Mouse (Mus musculus) adrenal gland, adult 18-20 months (tissue): ENCODE results near the gene Shc1. TPM values are rescaled to one million over a fixed set of nuclear protein-coding genes. Genes with fewer than 3 reads are reported as not detected.
A peak's percentile ranks its signal among the peaks of the same experiment; 100 is the strongest.

Source experiments
- DNase-seq, 2 experiments: peaks; one replicate each; pipeline ENCODE4 v3.0.0; 2021 to 2022; ENCODE audit warnings: low spot score in 2 of 2
- long read RNA-seq, 2 experiments: library from polyadenylated mRNA; stranded (forward); transcript quantifications; one replicate each; pipeline ENCODE4 v2.0.0; 2021
- total RNA-seq, 2 experiments: library from RNA; stranded (reverse); gene quantifications; 1 replicate in 1 of 2; 2 replicates in 1 of 2; pipeline ENCODE4 v1.2.3; 2021

Shc1 gene
- total RNA-seq = 10 to 100 TPM; 75.5 to 87.1 TPM
- long read RNA-seq, experiment 1, transcript Shc1-202 (12 exons, 2,617 nt) = minor isoform, 14 of 70 reads
- long read RNA-seq, experiment 1, transcript Shc1-201 (13 exons, 3,250 nt) = major isoform, 39 of 70 reads
- long read RNA-seq, experiment 1, partial matches to known transcripts = 7 of 70 reads
- long read RNA-seq, experiment 1, other reads (novel, unspliced or antisense) = 10 of 70 reads
- long read RNA-seq, experiment 2, transcript Shc1-201 (13 exons, 3,250 nt) = major isoform, 33 of 74 reads
- long read RNA-seq, experiment 2, transcript Shc1-202 (12 exons, 2,617 nt) = minor isoform, 11 of 74 reads
- long read RNA-seq, experiment 2, partial matches to known transcripts = 18 of 74 reads
- long read RNA-seq, experiment 2, other reads (novel, unspliced or antisense) = 12 of 74 reads

DNA sequence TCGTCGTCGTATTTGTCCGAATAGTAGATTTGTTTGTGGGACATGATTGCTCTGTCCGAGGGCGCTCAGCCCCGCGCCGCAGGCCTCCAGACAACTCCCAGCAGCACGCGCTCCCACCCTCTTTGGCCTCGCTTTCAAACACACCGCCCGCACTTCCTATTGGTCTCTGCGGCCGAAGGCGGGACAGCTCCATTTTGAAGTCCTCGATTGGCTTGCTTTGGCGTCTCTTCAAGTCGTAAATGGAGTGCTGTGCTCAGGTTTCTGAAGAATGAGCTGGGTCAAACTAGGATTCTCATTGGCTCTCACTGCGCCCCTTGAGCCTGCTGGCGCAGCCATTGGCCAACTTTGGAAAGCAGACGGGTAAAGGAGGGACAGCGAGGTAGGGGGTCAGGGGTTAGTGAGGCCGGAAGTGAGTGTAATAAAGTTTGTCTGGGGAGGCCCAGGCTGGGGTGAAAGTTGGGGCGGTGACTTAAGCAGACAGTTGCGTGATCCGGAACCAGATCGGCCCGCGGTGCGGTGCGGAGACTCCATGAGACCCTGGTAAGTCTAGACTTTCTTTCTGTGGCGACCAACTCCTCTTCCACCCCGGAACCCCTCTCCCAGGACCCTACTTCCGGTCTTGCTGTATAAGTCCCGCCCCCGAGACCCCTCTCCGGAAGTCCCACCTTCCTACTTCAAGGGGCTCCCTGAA lies at the start of gene Shc1, which contains the start of gene Cks1b:
Gene Shc1 (plus strand): TSS at position 274 of the 691 bp plus-strand sequence.
Gene Cks1b (minus strand): TSS at position 214 of the 691 bp plus-strand sequence.
- DNase-seq = peak; percentile 80

DNA sequence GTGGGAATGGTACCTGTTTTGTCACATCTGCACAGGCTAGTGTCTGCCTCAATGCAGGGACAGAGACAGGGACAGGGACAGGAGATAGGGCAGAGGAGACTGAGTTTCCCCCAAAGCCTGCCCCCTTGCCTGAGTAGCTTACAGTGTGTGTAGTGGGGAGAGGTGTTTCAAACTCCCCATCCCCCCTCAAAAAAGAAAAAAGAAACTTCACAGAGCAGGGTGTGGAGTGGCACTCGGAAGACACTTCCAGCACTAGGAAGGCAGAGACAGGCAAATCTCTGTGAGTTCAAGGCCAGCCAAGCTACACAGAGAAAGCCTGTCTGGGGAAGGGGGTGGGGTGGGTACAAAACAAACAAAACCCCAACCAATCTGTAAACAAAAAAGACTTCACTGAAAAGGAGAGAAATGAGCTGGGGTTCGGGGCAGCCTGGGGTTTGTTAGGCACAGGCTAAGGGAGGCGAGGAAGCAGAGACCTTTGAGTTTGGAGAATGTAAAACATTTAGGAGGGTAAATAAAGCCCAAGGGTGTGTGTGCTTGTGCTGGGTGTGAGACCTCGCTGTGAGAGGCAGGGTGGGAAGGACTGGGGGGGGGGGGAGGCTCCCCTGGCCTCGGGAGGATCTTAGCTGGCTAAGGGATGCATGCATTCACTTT lies 44.5 kb upstream of the Shc1 start:
- DNase-seq = no peak

DNA sequence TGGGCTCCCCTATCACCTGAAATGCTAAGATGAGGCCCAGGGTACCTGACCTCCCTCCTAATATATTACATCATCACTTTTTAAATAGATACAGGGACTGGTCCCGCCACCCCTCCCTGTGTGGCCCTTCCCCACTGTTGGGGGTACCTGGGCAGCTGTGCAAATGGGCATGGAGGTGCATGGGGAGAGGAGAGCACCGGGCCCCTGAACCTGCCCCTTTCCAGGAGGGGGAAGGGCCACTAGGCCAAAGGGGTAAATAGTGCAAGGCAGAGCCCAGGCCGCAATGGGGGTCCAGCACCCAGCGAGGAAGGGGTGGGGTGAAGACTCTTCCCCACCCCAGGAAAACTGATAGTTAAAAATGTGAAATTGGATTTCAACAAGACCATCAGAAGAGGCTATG lies 40.4 kb upstream of the Shc1 start:
- DNase-seq = no peak

DNA sequence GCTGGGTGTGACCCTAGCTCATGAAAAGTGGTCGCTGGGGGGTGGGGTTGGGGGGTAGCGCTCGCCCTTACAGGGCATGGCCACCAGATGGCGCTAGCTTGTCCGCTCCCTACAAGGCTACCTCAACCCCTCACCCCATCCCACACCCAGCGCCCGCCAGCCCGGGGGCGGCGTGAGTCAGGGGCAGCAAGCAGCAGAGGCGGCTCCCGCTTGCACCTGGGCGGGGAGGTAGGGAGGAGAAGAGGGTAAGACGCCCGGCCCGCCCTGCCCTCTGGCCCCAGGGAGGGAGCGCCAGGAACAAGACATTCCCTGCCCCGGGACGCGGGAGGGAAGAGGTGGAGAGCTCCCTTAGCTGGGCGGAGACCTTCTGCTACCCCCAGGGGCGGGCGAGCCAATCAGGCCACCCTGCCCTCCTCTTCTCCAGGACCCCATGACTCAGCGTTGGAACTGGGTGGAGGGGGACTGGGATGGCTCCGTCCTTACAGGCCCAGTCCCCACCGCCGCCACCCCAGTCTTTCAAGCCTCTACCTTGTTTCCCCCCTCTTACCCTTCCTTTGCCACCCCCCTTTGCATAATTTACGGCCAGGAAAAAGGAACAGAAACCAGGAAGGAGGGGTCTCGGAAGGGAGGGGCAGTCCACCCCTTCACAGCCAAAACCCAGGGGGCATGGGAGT lies 39.7 kb upstream of the Shc1 start:
- peak; percentile 74 to 82 for DNase-seq

DNA sequence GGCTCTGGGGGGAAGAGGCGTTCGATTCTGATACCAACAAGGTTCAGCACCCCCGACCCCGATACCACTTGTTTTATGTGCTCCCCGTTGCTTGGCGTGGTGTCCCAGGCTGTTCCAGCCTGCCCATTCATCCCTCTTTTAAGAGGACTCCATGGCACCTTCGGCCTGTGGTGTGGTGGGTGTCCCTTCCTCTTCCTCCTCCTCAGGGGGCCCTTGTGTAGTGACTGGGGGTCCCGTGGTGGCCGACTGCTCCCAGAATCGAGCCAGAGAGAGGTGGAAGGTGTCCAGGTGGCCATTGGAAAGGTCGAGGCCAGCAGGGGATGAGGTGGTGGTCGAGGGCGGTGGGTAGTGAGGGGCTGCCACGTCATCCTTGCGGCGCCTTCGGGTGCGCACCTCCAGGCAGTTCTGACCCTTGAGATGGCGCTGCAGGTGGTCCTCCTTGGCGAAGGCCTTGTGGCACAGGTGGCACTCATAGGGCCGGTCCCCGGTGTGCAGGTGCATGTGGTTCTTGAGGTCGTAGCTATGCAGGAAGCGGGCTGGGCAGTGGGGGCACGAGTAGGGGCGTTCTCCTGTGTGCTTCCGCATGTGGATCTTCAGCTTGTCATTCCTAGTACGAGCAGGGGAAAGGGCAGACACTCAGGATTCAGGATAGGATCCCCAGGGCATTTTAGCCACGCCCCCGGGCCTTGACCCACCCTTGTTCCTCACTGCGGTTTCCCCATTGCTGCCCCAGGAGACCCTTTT lies 38.7 kb upstream of the Shc1 start:
- peak in 1 of 2 experiments; percentile 33 for DNase-seq

DNA sequence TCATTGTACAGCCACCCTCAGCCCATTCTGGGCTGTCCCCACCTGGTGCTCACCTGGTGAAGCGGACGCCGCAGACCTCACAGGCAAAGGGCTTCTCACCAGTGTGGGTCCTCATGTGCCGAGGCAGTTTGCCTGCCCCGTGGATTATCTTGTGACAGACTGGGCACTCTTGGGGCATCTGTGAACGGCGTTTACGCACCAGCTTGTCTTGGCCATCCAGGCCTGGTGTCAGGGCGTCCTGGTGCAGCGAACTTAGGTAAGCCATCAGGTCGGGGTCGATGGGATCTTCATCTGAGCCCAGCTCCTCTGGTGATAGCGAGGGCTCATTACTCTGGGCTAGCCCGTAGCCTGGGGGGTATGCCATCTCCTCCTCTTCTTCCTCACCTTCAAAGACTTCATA lies 38.0 kb upstream of the Shc1 start:
- no peak for DNase-seq

DNA sequence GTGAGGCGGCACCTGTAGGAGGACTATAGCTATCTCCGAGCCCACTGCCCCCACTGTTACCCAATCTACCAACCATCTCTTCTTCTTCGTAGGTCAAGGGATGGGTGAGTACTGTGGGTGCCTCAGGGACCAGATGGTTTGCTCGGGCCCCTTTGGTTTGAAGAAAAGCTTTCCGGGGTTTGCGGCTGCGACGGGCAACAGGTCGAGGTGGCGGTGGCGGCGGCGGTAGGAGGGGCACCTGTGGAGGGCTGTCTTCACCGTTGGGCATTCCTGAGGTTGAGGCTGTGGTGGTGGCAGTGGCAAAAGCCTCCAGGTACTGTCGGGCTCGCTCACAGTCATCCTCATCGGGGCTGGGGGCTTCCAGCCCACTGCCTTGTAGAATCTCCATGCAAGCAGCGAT lies 37.5 kb upstream of the Shc1 start:
- no peak for DNase-seq

DNA sequence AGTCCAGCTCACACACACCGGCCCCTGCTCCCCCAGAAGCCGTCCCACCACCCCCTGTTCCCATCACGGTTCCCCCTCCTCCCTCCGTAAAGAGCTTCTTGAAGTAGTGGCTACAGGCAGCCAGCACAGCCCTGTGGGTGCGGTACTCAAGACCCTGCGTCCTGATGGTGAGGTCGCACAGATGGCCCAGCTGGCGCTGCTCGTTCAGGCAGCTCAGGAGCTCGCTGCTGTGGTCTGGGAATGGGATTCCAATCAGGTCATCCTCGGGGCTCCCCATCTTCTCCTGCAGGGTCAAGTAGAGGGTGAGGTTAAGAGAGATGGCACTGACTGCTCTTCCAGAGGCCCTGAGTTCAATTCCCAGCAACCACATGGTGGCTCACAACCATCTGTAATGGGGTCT lies 37.0 kb upstream of the Shc1 start:
- DNase-seq = no peak

DNA sequence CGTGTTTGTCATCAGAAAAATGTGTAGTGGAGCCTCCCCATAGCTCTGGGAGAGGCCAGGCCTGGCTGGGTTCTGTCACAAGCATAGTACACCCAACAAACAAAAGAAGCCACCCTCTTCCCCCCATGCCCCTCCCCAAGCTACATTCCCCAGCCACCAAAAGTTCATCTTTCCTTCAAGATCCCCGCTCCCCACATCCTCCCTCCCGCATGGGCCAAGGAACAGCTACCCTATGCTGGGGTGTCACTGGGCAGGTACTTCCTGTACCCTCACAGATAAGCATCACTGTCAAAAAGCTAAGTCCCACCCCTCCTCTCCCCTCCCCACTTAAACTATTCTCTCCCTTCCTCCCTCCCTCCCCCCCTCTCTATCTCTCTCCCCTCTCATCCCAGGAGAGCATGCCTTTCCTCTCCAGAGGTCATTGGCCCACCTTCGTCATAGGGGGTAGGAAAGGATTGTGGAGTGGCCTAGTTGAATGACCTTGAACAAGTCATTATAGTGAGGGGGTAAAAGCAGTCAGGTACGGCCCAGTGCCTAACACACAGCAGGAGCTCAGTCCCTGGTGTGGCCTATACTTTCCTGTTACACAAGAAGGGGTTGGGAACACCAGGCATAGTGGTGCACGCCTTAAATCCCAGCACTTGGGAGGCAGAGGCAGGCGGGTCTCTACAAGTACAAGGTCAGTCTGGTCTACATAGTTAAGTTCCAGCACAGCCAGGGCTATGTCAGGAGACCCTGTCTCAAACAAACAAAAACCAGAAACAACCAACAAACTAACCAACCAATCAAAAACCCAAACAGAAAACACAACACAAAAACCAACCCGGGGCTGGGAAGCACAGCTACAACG lies 36.0 kb upstream of the Shc1 start:
- no peak for DNase-seq

DNA sequence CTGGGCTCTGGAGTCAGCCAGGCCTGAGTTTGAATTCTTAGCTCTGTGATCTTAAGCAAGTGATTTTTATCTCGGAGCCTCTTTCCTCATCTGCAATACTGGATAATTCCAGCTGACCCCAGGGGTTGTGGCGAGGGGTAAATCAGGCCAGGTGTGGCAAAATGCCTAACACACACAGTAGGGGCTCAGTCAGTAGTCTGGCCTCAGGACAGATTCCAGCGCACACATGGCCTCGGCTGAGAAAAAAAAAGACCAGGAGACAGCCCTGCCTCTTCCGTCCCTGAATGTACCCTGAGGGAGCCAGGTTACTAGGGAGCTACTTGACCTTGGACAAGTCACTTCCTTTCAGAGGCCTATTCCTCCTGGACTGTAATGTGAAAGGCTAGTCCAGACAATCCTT lies 35.3 kb upstream of the Shc1 start:
- no peak for DNase-seq

DNA sequence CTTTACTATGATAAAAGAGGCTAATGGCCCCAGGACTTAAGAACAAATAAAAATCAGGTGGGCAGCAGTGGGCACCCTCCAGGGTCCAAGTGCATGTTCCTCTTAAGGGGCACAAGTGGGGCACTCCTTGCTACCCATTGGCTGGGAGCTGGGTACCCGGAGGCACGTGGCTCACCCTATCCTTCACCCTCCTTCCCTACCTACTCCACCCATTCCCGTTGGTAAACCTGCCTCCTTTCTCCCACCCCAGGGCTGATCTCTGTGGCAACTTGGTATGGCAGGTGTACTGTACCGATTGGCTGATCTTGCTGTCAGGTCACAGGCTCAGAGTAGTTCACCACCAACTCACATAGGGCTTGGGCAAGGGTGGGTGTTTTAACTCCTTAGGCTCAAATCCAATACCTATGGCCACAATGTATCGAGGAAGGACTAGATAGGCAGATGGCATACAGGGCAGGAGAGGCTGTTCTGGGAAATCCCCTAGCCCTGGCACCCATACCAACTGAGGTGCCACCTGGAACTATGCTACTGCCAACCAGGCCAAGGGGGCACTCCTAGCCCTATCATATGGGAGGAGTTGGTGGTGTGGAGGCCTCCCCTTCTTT lies 34.5 kb upstream of the Shc1 start:
- no peak for DNase-seq

DNA sequence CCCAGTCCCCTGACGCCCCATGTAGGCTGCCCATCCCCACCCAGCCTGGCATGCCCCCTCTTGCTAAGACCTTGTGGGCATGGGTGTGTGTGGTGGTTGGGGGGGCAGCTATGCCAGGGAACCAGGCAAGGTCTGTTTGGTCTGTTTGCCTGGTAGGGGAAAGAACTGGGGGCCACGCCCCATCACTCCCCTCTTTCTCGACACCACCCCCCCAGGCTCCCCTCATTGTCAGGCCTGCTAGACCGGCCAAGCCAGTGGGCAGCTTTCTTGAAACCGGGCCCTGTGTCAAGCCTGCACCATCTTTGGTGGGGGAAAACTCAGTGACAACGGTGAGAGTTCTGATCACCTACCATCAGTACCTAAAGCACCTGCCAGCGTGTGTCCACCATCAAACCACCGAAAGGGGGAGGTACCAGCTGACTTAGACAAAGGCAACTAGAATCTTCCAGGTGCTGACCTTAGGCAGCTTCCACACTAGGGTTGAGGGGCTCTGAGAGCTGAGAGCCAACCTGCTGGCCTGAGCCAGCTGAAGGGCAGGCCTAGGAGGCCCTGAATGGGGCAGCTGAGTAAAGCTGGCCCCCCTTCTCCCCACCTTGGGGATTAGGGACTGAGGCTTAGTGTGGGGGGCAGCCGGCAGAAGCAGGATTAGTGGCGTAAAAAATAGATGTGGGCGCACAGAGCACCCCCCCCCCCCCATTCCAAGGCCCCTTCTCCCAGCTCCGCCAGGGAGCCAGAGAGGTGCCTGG lies 33.7 kb upstream of the Shc1 start:
- no peak for DNase-seq

DNA sequence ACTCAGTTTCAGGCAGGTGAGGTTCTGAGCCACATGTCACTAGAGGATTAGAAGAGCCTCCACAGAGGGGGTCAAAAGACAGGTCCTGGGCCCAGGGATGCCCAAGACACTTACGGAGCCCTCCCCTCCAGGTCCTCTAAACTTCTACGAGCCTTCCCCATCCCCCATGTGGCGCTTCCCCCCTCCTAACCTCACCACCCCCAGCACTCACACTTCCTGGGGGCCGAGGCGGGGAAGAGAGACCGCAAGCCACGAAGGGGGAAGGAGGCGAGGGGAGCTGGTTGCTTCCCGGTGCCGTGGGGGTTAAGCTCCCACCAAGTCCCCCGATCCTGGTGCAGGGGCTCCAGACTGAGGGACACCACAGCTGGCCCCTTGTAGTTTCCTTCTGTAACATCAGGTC lies 32.8 kb upstream of the Shc1 start:
- no peak for DNase-seq

DNA sequence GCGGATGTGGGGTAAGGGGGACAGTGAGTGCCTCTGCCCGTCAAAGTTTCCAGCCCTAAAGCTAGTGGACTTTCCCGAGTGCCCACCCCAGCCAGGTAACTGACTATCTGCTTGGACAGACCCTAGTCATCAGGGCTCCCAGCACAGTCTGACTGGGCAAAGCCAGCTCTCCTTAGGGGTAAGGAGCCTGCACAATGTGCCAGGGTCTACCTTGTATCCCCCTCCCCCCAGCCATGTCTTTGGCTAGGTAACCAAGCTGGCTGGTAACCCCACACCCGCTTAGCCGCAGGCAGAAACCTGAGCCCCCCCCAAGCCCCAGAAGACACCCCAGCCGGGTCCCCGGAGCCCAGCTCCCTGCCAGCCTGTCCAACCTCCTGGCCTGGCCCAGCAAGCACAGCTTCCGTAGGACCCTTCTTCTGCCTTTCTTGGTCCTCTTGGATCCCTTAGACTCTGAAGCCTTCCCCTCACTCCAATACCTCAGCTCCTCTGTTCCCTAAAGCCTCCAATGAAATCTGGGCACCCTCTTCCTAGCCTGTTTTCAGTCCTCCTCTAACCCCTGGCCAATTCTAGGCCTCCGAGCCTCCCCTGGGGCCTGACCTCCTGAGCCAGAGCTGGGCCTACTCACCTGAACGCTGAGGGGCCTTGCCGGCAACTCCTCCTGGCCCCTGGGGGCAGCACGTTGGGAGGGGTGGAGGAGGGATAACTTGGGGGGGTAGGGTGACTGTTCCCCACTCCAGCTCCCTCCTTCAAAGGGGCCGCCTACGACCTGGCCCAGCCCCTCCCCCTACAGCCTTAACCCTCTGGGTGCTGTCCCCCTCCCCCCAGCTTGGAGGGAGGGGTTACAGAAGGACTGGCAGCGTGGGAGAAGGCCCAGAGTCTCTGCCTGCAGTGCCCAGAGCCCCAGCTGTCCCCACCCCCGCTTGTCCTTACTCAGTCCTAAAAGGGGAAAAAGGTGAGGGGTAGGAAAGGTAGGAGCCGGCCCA lies 31.5 kb upstream of the Shc1 start:
- no peak for DNase-seq

DNA sequence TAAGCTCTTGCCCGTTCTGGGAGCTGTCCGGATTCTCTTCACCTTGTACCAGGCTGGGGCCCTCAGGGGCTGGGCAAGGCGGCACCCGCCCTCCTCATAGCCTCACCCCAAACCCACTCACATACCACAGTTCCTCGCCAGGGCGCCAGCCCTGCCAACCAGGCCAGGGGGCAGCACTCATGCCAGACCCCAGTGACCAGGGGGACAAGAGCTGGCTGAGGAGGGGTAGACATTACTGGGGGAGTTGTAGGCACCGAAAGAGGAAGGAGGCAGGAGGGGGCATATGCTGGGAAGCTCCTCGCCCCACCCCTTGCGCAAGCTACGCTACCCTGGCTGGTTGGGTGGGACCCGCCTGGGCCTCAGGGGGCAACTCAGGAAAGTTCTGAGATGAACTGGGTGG lies 30.6 kb upstream of the Shc1 start:
- no peak for DNase-seq

DNA sequence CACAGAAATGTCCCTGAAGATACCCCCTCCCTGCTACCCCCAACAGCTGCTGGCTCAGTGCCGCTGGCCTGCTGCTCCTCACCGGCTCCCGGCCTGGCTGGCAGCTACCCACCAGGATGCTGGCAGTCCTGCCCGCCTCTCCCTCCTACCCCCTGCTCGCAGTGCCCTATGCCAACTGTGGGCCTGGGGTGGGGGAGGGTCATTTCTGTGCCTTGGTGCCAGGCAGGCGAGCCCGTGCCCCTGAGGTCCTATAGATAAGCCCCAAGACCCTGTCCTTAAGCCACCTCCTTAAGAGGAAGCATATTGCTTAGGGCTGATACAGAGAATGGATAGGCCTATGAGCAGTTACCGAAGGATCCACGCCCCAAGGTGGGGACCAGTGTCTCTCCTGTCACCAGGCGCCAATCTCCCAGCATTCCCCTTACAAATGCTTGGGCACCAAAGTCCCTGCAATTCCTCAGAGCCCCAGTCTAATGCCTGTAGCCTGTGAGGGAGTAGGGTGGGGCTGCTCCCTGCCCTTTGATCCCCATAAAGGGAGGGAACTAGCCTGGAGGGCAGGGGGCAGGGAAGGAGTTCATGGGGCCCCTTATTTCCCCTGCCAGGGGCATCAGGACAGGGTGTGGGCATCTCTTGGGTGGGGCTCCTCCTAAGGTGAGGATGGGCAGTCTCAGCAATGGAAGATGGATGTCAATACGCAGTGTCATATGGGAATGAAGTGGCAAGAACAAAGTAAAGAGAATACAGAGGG lies 29.9 kb upstream of the Shc1 start:
- no peak for DNase-seq
